Mouse (Mus musculus): ENCODE data around the gene Gm21294. TPM values are rescaled to one million over a fixed set of nuclear protein-coding genes. Genes with fewer than 3 reads are reported as not detected.
"Not testable (repeated sequence)": the region's sequence is repeated elsewhere in the genome, so short reads cannot be mapped to it uniquely, and the experiment has no call there.

Gm21294 gene
- not detected for polyA plus RNA-seq (2017; shearing (Covaris generic))

- ATAC-seq, result not testable (repeated sequence)
These were observed at the start of gene Gm21294 for GRCm38 (mm10) chrY:89052506-89052905. TSS of gene Gm21294 (plus strand) at chrY:89052806.

GRCm38 (mm10) chrY:89126246-89126645 is 73.6 kb downstream of the Gm21294 start:
- ATAC-seq, result not testable (repeated sequence)
